26 mouse cellular contexts compared by ENCODE assay signal in genomic region chr3:69177914-69178313, GRCm38 (mm10). TPM values are rescaled to one million over a fixed set of nuclear protein-coding genes. Genes with fewer than 3 reads are reported as not detected.
DNase-seq lines count a peak whose midpoint lies in the region; ATAC-seq lines count a peak whose summit lies in the region.
"Had no signal": no experiment of that assay in that cellular context is flagged by ENCODE, and none has a peak within 500 bp of the region (broad histone marks: within the 10 kb centered on the region; RNA-seq: fewer than 3 reads in every experiment).

No protein-coding gene starts in this region.

- H3K9ac ChIP-seq in midbrain, embryonic 14.5 days (replicated peaks; ENCODE audit: low read length), result no peak overlapping the region
- no peak overlapping the region for H3K9ac ChIP-seq in midbrain, embryonic 11.5 days (ENCODE audit: low read length)
- H3K9ac ChIP-seq in forebrain, embryonic 13.5 days, result no peak overlapping the region
- no peak overlapping the region for H3K9ac ChIP-seq in midbrain, embryonic 15.5 days
- H3K9ac ChIP-seq: heart, embryonic 15.5 days; liver, embryonic 14.5 days; stomach, embryonic 15.5 days had no signal

- no peaks in the 10 kb centered on the region for H3K9me3 ChIP-seq in midbrain, embryonic 14.5 days (ENCODE audit: control insufficient read depth, low read length)
- no peaks in the 10 kb centered on the region for H3K9me3 ChIP-seq in midbrain, embryonic 11.5 days (ENCODE audit: control insufficient read depth, low read length)
- no peaks in the 10 kb centered on the region for H3K9me3 ChIP-seq in forebrain, embryonic 13.5 days (replicated peaks)
- no peaks in the 10 kb centered on the region for H3K9me3 ChIP-seq in midbrain, embryonic 15.5 days
- H3K9me3 ChIP-seq: heart, embryonic 10.5 days; heart, embryonic 15.5 days; stomach, embryonic 15.5 days had no signal

- H3K4me1 ChIP-seq in midbrain, embryonic 14.5 days (ENCODE audit: control insufficient read depth, insufficient read depth, low read length), result peaks cover 9% of the 10 kb centered on the region
- no peaks in the 10 kb centered on the region for H3K4me1 ChIP-seq in midbrain, embryonic 11.5 days (ENCODE audit: control insufficient read depth, insufficient read depth, low read length)
- H3K4me1 ChIP-seq in forebrain, embryonic 13.5 days, result peaks cover 33% of the 10 kb centered on the region
- peaks cover 8% of the 10 kb centered on the region for H3K4me1 ChIP-seq in midbrain, embryonic 15.5 days
- H3K4me1 ChIP-seq: heart, embryonic 10.5 days; stomach, embryonic 15.5 days had no signal

- H3K36me3 ChIP-seq in midbrain, embryonic 14.5 days (ENCODE audit: control insufficient read depth, insufficient read depth, low read length), result no peaks in the 10 kb centered on the region
- no peaks in the 10 kb centered on the region for H3K36me3 ChIP-seq in midbrain, embryonic 11.5 days (ENCODE audit: control insufficient read depth, insufficient read depth, low read length)
- no peaks in the 10 kb centered on the region for H3K36me3 ChIP-seq in forebrain, embryonic 13.5 days (ENCODE audit: poor library complexity, severe bottlenecking)
- H3K36me3 ChIP-seq in midbrain, embryonic 15.5 days (replicated peaks), result no peaks in the 10 kb centered on the region
- H3K36me3 ChIP-seq: heart, embryonic 10.5 days; heart, embryonic 15.5 days; stomach, embryonic 15.5 days had no signal

- no peak overlapping the region for H3K27ac ChIP-seq in midbrain, embryonic 14.5 days (replicated peaks; ENCODE audit: low read depth, low read length)
- no peak overlapping the region for H3K27ac ChIP-seq in midbrain, embryonic 11.5 days (ENCODE audit: low read depth, low read length)
- no peak overlapping the region for H3K27ac ChIP-seq in forebrain, embryonic 13.5 days
- H3K27ac ChIP-seq in midbrain, embryonic 15.5 days, result no peak overlapping the region
- H3K27ac ChIP-seq: heart, embryonic 10.5 days; heart, embryonic 15.5 days; liver, embryonic 14.5 days; stomach, embryonic 15.5 days had no signal

- H3K4me3 ChIP-seq in midbrain, embryonic 14.5 days (replicated peaks; ENCODE audit: low read depth, low read length), result no peak overlapping the region
- H3K4me3 ChIP-seq in midbrain, embryonic 11.5 days (ENCODE audit: low read depth, low read length), result no peak overlapping the region
- H3K4me3 ChIP-seq in forebrain, embryonic 13.5 days, result peak overlapping the region; percentile 7; the same call in 1 of the 2 replicates
- no peak overlapping the region for H3K4me3 ChIP-seq in midbrain, embryonic 15.5 days
- H3K4me3 ChIP-seq: erythroblast, embryonic 14.5 days; heart, embryonic 10.5 days; heart, embryonic 15.5 days; stomach, embryonic 15.5 days had no signal

- H3K4me2 ChIP-seq in midbrain, embryonic 14.5 days (ENCODE audit: low read length), result peak overlapping the region; percentile 34; the same call in 1 of the 2 replicates
- no peak overlapping the region for H3K4me2 ChIP-seq in midbrain, embryonic 11.5 days
- H3K4me2 ChIP-seq in forebrain, embryonic 13.5 days, result peak overlapping the region; percentile 41; the same call in 1 of the 2 replicates
- peak overlapping the region; percentile 24 for H3K4me2 ChIP-seq in midbrain, embryonic 15.5 days
- H3K4me2 ChIP-seq: heart, embryonic 15.5 days; stomach, embryonic 15.5 days had no signal

- no peak for ATAC-seq in midbrain, embryonic 14.5 days (ENCODE audit: low FRiP score, low TSS enrichment)
- no peak for ATAC-seq in midbrain, embryonic 11.5 days (ENCODE audit: low FRiP score)
- ATAC-seq in forebrain, embryonic 13.5 days, result peak; percentile 62
- peak; percentile 58; the same call in 1 of the 2 replicates for ATAC-seq in midbrain, embryonic 15.5 days (replicated peaks)
- ATAC-seq: intestine, embryonic 16.5 days had no signal

- no peak for DNase-seq in midbrain, embryonic 14.5 days
- DNase-seq in midbrain, embryonic 11.5 days (ENCODE audit: low spot score, missing footprints), result no peak
- peak; percentile 57 for DNase-seq in retina, embryonic 14.5 days (ENCODE audit: low spot score)
- DNase-seq in right cerebral cortex, postnatal 10 days (ENCODE audit: low spot score in 2 of 2), result no peak
- DNase-seq in frontal cortex, postnatal 14 days (ENCODE audit: low spot score in 2 of 2), result no peak
- no peak for DNase-seq in ovary, postnatal 14 days (ENCODE audit: low spot score)
- DNase-seq: gastrocnemius, postnatal 10 days; kidney, adult 9 months; kidney, postnatal 14 days; liver; lung, adult 2 months; lung, postnatal 14 days; right cerebral cortex, postnatal 25 days had no signal

- H3K27me3 ChIP-seq in midbrain, embryonic 14.5 days (ENCODE audit: control insufficient read depth, insufficient read depth, low read length), result no peaks in the 10 kb centered on the region
- H3K27me3 ChIP-seq in midbrain, embryonic 11.5 days (ENCODE audit: control insufficient read depth, insufficient read depth, low read length), result no peaks in the 10 kb centered on the region
- no peaks in the 10 kb centered on the region for H3K27me3 ChIP-seq in forebrain, embryonic 13.5 days
- H3K27me3 ChIP-seq in midbrain, embryonic 15.5 days (replicated peaks), result no peaks in the 10 kb centered on the region
- H3K27me3 ChIP-seq: heart, embryonic 15.5 days; stomach, embryonic 15.5 days had no signal

RNA-seq across cellular contexts. Expression of gene Arl14, which starts 44.3 kb away (rescaled TPM):
- polyA plus RNA-seq in midbrain, embryonic 14.5 days (2014; fragmentation: Nextera tagmentation; extraction: Ambion mirVana), result not detected in 2 replicates
- polyA plus RNA-seq in midbrain, embryonic 11.5 days (2014; fragmentation: Nextera tagmentation; extraction: Ambion mirVana), result not detected in 2 replicates
- polyA plus RNA-seq in forebrain, embryonic 13.5 days (2015; fragmentation: Nextera tagmentation; extraction: Ambion mirVana), result not detected in 2 replicates
- polyA plus RNA-seq in midbrain, embryonic 15.5 days (2015; fragmentation: Nextera tagmentation; extraction: Ambion mirVana), result not detected in 2 replicates
- polyA plus RNA-seq: CD4-positive, CD25-positive, alpha-beta regulatory T cell, adult 4 months; cortical plate, adult 2 months; embryonic facial prominence, embryonic 14.5 days; erythroblast, embryonic 14.5 days; heart, embryonic 10.5 days; heart, embryonic 15.5 days; hindbrain, embryonic 11.5 days; limb, embryonic 11.5 days; liver, embryonic 14.5 days; lung, adult 2 months had no signal

RNA-seq across cellular contexts. Expression of gene Kpna4, which starts 51.0 kb away (rescaled TPM):
- 33.2 and 45.5 TPM in 2 replicates for polyA plus RNA-seq in midbrain, embryonic 14.5 days (2014; fragmentation: Nextera tagmentation; extraction: Ambion mirVana)
- polyA plus RNA-seq in midbrain, embryonic 11.5 days (2014; fragmentation: Nextera tagmentation; extraction: Ambion mirVana), result 51.5 and 52.8 TPM in 2 replicates
- 36.4 and 37.5 TPM in 2 replicates for polyA plus RNA-seq in forebrain, embryonic 13.5 days (2015; fragmentation: Nextera tagmentation; extraction: Ambion mirVana)
- polyA plus RNA-seq in midbrain, embryonic 15.5 days (2015; fragmentation: Nextera tagmentation; extraction: Ambion mirVana), result 33.0 and 34.9 TPM in 2 replicates

Comparison
In these comparisons a context has a peak if more than half of its experiments do, and no peak if none do; other contexts are left out.
1. ATAC-seq: peak in forebrain, embryonic 13.5 days (single experiment) and midbrain, embryonic 15.5 days (single experiment); none in midbrain, embryonic 14.5 days (single experiment) and midbrain, embryonic 11.5 days (single experiment).